Mouse (Mus musculus) hindbrain, embryonic 16.5 days (tissue): ENCODE results near the gene Atxn2. TPM values are rescaled to one million over a fixed set of nuclear protein-coding genes. Genes with fewer than 3 reads are reported as not detected.
"Not testable (repeated sequence)": the region's sequence is repeated elsewhere in the genome, so short reads cannot be mapped to it uniquely, and the experiment has no call there.

Experiments
- ATAC-seq: fragments of 200-750 bp; cut with Nextera tagmentation; 2 replicates; pipeline ENCODE4 v1.8.0; 2017; ENCODE audit warnings: moderate TSS enrichment, moderate library complexity
- H3K27ac ChIP-seq: fragments of 300-500 bp; sonication (generic); 2 replicates; pipeline ENCODE4 v1.5.1; 2014; ENCODE audit warnings: low read depth, mild to moderate bottlenecking, control low read depth, low read length, moderate library complexity
- H3K27me3 ChIP-seq: fragments of 300-500 bp; sonication (generic); replicated peaks from 2 replicates; pipeline ENCODE4 v1.6.1; 2014; ENCODE audit warnings: low read length; ENCODE audit not compliant: control insufficient read depth, insufficient read depth
- H3K36me3 ChIP-seq: fragments of 300-500 bp; sonication (generic); 2 replicates; pipeline ENCODE4 v1.6.1; 2014; ENCODE audit warnings: mild to moderate bottlenecking, low read length, moderate library complexity, mixed read lengths; ENCODE audit not compliant: control insufficient read depth, insufficient read depth
- H3K4me1 ChIP-seq: fragments of 300-500 bp; sonication (generic); 2 replicates; pipeline ENCODE4 v1.6.1; 2014; ENCODE audit warnings: low read depth, low read length; ENCODE audit not compliant: control insufficient read depth, insufficient read depth
- H3K4me2 ChIP-seq: fragments of 300-500 bp; sonication (generic); 2 replicates; pipeline ENCODE4 v1.6.1; 2014; ENCODE audit warnings: mild to moderate bottlenecking, low read length, control low read depth, moderate library complexity
- H3K4me3 ChIP-seq: fragments of 300-500 bp; sonication (generic); 2 replicates; pipeline ENCODE4 v1.5.1; 2014; ENCODE audit warnings: mild to moderate bottlenecking, low read length, control low read depth, moderate library complexity
- H3K9ac ChIP-seq: fragments of 300-500 bp; sonication (generic); 2 replicates; pipeline ENCODE4 v1.6.1; 2014; ENCODE audit warnings: low read depth, mild to moderate bottlenecking, control low read depth, low read length, moderate library complexity
- H3K9me3 ChIP-seq: fragments of 300-500 bp; sonication (generic); 2 replicates; pipeline ENCODE4 v1.6.1; 2014; ENCODE audit warnings: mild to moderate bottlenecking, low read length, moderate library complexity; ENCODE audit not compliant: control insufficient read depth
- WGBS: fragments of 180-500 bp; shearing (Covaris S2); extraction: QIAGEN DNeasy Blood & Tissue Kit; methylation state at CpG from one replicate; pipeline ENCODE4 v1.1.7; 2014; 5-methylcytosine and 5-hydroxymethylcytosine counted together
- polyA plus RNA-seq: library from polyadenylated mRNA; unstranded; fragments of >200 nt; fragmentation: Nextera tagmentation; extraction: Ambion mirVana; gene quantifications from 2 replicates; pipeline ENCODE4 v1.2.1, GENCODE M21; 2015

The Atxn2 gene
- polyA plus RNA-seq, 1 experiment from 2014 or later: 53.9 TPM

- WGBS: 87% methylated on average over 6 of the region's 6 CpGs
- no peak overlapping the region for H3K9ac ChIP-seq
- H3K4me2 ChIP-seq: no peak overlapping the region
- no peaks in the 10 kb centered on the region for H3K9me3 ChIP-seq
- no peak for ATAC-seq
- peaks cover under 1% of the 10 kb centered on the region for H3K4me1 ChIP-seq
- peaks cover 34% of the 10 kb centered on the region for H3K36me3 ChIP-seq
- no peak overlapping the region for H3K4me3 ChIP-seq
- H3K27me3 ChIP-seq: no peaks in the 10 kb centered on the region
- no peak overlapping the region for H3K27ac ChIP-seq
These were observed 25.6 kb upstream of the Atxn2 start for GRCm38 (mm10) chr5:121685495-121685894.

- Histone ChIP-seq H3K27ac (no peak overlapping the region), H3K36me3 (peaks cover 28% of the 10 kb centered on the region), H3K9me3 (no peaks in the 10 kb centered on the region), H3K9ac (no peak overlapping the region), H3K27me3 (no peaks in the 10 kb centered on the region), H3K4me2 (no peak overlapping the region), H3K4me3 (no peak overlapping the region), H3K4me1 (peaks cover 3% of the 10 kb centered on the region)
- 80% methylated on average over 15 of the region's 15 CpGs for WGBS
- no peak for ATAC-seq
These were observed 24.8 kb upstream of the Atxn2 start for GRCm38 (mm10) chr5:121686113-121686898.

GRCm38 (mm10) chr5:121690482-121691211 lies 20.5 kb upstream of the Atxn2 start:
- ATAC-seq: 0 out of 2 replicates have a peak, but pooled peaks have one; percentile 17
- Histone ChIP-seq H3K4me1 (peaks cover 3% of the 10 kb centered on the region), H3K9me3 (no peaks in the 10 kb centered on the region), H3K9ac (no peak overlapping the region), H3K27ac (peak overlapping the region; percentile 36; the same call in 1 of the 2 replicates), H3K4me3 (no peak overlapping the region), H3K36me3 (peaks cover 10% of the 10 kb centered on the region; the same call in 1 of the 2 replicates), H3K27me3 (no peaks in the 10 kb centered on the region), H3K4me2 (no peak overlapping the region)
- WGBS: 63% methylated on average over 7 of the region's 7 CpGs

DNA sequence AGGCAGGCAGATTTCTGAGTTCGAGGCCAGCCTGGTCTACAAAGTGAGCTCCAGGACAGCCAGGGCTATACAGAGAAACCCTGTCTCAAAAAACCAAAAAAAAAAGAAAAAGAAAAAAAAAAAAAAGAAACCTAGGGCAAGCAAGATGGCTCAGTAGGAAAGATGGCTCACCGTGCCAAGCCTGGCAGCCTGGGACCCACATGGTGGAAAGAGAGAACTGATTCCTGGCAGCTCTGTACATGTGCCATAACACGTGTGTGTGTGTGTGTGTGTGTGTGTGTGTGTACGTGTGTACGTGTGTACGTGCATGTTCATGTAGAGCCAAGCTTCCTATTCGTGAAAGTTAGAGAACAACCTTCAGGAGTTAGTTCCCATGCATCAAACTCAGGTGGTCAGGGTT lies 19.7 kb upstream of the Atxn2 start:
- H3K27me3 ChIP-seq, H3K4me1 ChIP-seq, H3K4me3 ChIP-seq, H3K27ac ChIP-seq, H3K36me3 ChIP-seq, ATAC-seq, H3K9ac ChIP-seq, H3K4me2 ChIP-seq, H3K9me3 ChIP-seq: not testable (repeated sequence)
- WGBS: 85% methylated on average over 7 of the region's 7 CpGs

DNA sequence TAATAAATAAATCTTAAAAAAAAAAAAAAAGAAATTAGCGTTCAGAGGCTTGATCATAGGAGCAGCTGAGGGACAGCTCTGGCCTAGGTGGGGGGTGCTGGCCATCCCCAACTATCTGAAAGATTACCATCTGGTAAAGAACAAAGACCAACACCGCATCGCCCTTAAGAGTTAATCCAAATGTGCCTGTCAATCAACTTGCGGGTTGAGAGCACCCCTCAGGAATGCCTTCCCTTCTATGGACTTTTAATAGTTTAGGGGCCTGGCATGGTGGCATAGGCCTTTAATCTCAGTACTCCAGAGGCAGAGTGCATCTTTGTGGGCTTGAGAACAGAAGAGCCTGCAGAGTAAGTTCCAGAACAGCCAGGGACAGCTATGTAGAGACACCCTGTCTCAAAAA lies 18.2 kb upstream of the Atxn2 start:
- H3K36me3 ChIP-seq: no peaks in the 10 kb centered on the region
- peaks cover 3% of the 10 kb centered on the region for H3K4me1 ChIP-seq
- no peak overlapping the region for H3K4me2 ChIP-seq
- no peak overlapping the region for H3K27ac ChIP-seq
- ATAC-seq: no peak
- H3K9ac ChIP-seq: no peak overlapping the region
- WGBS: 86% methylated on average over 4 of the region's 4 CpGs
- no peak overlapping the region for H3K4me3 ChIP-seq
- no peaks in the 10 kb centered on the region for H3K27me3 ChIP-seq
- H3K9me3 ChIP-seq: no peaks in the 10 kb centered on the region

DNA sequence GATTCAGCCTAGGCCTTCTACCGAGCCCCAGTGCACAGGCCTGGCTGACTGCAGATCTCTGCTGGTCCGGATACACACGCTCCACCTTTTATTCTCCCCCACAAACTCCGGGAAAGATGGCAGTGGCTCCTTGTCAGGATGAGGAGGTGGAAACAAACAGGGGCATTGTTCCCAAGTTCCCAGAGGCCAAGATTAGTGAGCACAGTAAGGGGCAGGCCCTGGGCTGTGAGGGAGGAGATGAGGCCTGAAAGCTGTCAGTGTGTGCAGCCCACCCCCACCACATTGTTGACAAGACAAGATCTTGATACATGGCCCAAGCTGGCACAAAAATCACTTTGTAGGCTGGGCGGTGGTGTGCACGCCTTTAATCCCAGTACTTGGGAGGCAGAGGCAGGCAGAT lies 14.4 kb upstream of the Atxn2 start:
- Histone ChIP-seq H3K9ac (no peak overlapping the region), H3K9me3 (no peaks in the 10 kb centered on the region), H3K36me3 (no peaks in the 10 kb centered on the region), H3K27me3 (no peaks in the 10 kb centered on the region; the same call in 1 of the 2 replicates), H3K4me2 (no peak overlapping the region), H3K27ac (no peak overlapping the region), H3K4me1 (no peaks in the 10 kb centered on the region), H3K4me3 (no peak overlapping the region)
- ATAC-seq: no peak
- 49% methylated on average over 6 of the region's 6 CpGs for WGBS

DNA sequence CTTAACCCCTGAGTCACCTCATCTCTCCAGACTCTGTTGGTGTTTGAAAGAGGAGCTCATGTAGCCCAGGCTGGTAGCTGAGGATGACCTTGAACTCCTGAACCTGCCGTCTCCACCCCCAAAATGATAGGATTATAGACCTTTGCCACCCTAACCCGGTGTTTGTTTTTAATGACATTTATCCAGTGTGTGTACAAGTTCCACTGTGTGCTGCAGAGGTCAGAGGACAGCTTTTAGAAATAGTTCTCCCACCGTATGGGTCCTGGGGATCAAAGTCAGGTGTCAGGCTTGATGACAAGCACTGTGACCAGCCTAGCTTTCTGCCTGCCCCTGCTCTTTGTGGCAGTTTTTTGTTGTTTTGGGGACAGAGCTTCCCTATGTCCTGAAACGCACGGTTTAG lies 11.2 kb upstream of the Atxn2 start:
- no peak overlapping the region for H3K4me2 ChIP-seq
- ATAC-seq: no peak
- 64% methylated on average over 5 of the region's 5 CpGs for WGBS
- H3K27ac ChIP-seq: no peak overlapping the region
- H3K4me1 ChIP-seq: peaks cover under 1% of the 10 kb centered on the region; the same call in 1 of the 2 replicates
- no peaks in the 10 kb centered on the region; the same call in 1 of the 2 replicates for H3K27me3 ChIP-seq
- no peaks in the 10 kb centered on the region for H3K9me3 ChIP-seq
- no peak overlapping the region for H3K4me3 ChIP-seq
- H3K36me3 ChIP-seq: no peaks in the 10 kb centered on the region
- H3K9ac ChIP-seq: no peak overlapping the region

DNA sequence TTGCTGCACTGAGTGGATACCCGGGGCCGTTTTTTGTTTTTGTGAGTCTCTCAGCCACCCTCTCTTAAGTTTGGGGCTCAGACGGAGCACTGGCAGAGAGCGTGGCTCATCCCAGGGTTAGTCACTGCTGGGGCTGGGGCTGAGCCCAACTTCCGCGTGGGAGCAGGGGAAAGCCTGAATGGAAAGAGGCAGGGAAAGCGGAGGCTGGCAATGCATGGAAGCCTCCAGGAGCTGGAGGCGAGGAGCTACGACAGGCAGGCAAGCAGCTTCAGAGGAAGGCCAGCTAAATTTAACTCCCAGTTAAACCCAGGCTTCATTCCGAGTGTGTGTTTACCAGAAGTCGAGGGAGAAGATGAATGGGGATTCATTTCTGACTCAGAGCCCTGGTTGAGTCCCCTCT lies 10.6 kb upstream of the Atxn2 start:
- WGBS: 34% methylated on average over 11 of the region's 11 CpGs
- Histone ChIP-seq H3K4me1 (peaks cover 2% of the 10 kb centered on the region; the same call in 1 of the 2 replicates), H3K4me3 (no peak overlapping the region), H3K27ac (no peak overlapping the region), H3K36me3 (no peaks in the 10 kb centered on the region), H3K9ac (no peak overlapping the region), H3K4me2 (no peak overlapping the region), H3K27me3 (no peaks in the 10 kb centered on the region; the same call in 1 of the 2 replicates), H3K9me3 (no peaks in the 10 kb centered on the region)
- ATAC-seq: no peak

GRCm38 (mm10) chr5:121701111-121701769 lies 9.9 kb upstream of the Atxn2 start:
- no peaks in the 10 kb centered on the region for H3K36me3 ChIP-seq
- peaks cover 2% of the 10 kb centered on the region; the same call in 1 of the 2 replicates for H3K4me1 ChIP-seq
- ATAC-seq: no peak
- no peaks in the 10 kb centered on the region for H3K9me3 ChIP-seq
- no peaks in the 10 kb centered on the region; the same call in 1 of the 2 replicates for H3K27me3 ChIP-seq
- no peak overlapping the region for H3K4me3 ChIP-seq
- H3K9ac ChIP-seq: no peak overlapping the region
- 70% methylated on average over 8 of the region's 8 CpGs for WGBS
- H3K4me2 ChIP-seq: no peak overlapping the region
- no peak overlapping the region for H3K27ac ChIP-seq
